Mouse (Mus musculus): ENCODE data around the gene Rnpc3. TPM values are rescaled to one million over a fixed set of nuclear protein-coding genes. Genes with fewer than 3 reads are reported as not detected.

The Rnpc3 gene
- polyA plus RNA-seq, 1 experiment from 2014 or later, result 55.2 TPM

GRCm38 (mm10) chr3:113590844-113591243 is 39.1 kb downstream of the Rnpc3 start:
- WGBS, result 20% methylated on average over 1 of the region's 1 CpGs
- Histone ChIP-seq H3K4me1 (replicated peaks; ENCODE audit: control insufficient read depth, insufficient read depth, low read length) (no peaks in the 10 kb centered on the region), H3K36me3 (ENCODE audit: control insufficient read depth, insufficient read depth) (no peaks in the 10 kb centered on the region; the same call in 1 of the 2 replicates), H3K4me3 (replicated peaks; ENCODE audit: low read length) (no peak overlapping the region), H3K27me3 (replicated peaks; ENCODE audit: control insufficient read depth, insufficient read depth, low read length) (no peaks in the 10 kb centered on the region), H3K27ac (ENCODE audit: low read length) (no peak overlapping the region), H3K9ac (replicated peaks; ENCODE audit: low read depth, low read length) (no peak overlapping the region), H3K9me3 (ENCODE audit: control insufficient read depth, low read length) (no peaks in the 10 kb centered on the region), H3K4me2 (ENCODE audit: low read length) (no peak overlapping the region)
- no peak for ATAC-seq

- Histone ChIP-seq H3K27me3 (replicated peaks; ENCODE audit: control insufficient read depth, insufficient read depth, low read length) (no peaks in the 10 kb centered on the region), H3K9ac (replicated peaks; ENCODE audit: low read depth, low read length) (no peak overlapping the region), H3K9me3 (ENCODE audit: control insufficient read depth, low read length) (no peaks in the 10 kb centered on the region), H3K4me3 (replicated peaks; ENCODE audit: low read length) (no peak overlapping the region), H3K36me3 (ENCODE audit: control insufficient read depth, insufficient read depth) (no peaks in the 10 kb centered on the region), H3K4me2 (ENCODE audit: low read length) (no peak overlapping the region), H3K27ac (ENCODE audit: low read length) (no peak overlapping the region), H3K4me1 (replicated peaks; ENCODE audit: control insufficient read depth, insufficient read depth, low read length) (no peaks in the 10 kb centered on the region)
- 81% methylated on average over 4 of the region's 4 CpGs for WGBS
- no peak for ATAC-seq
Observed at GRCm38 (mm10) chr3:113574578-113574977, 55.4 kb downstream of the Rnpc3 start.

- H3K4me2 ChIP-seq (ENCODE audit: low read length), result no peak overlapping the region
- H3K27ac ChIP-seq (ENCODE audit: low read length), result no peak overlapping the region
- no peaks in the 10 kb centered on the region for H3K36me3 ChIP-seq (ENCODE audit: control insufficient read depth, insufficient read depth)
- H3K27me3 ChIP-seq (replicated peaks; ENCODE audit: control insufficient read depth, insufficient read depth, low read length), result no peaks in the 10 kb centered on the region
- whole genome bisulfite sequencing, result 89% methylated on average over 2 of the region's 2 CpGs
- no peak for ATAC-seq
- H3K4me3 ChIP-seq (replicated peaks; ENCODE audit: low read length), result no peak overlapping the region
- no peaks in the 10 kb centered on the region for H3K4me1 ChIP-seq (replicated peaks; ENCODE audit: control insufficient read depth, insufficient read depth, low read length)
- H3K9ac ChIP-seq (replicated peaks; ENCODE audit: low read depth, low read length), result no peak overlapping the region
- no peaks in the 10 kb centered on the region for H3K9me3 ChIP-seq (ENCODE audit: control insufficient read depth, low read length)
Observed at GRCm38 (mm10) chr3:113574138-113574537, 55.8 kb downstream of the Rnpc3 start.

DNA sequence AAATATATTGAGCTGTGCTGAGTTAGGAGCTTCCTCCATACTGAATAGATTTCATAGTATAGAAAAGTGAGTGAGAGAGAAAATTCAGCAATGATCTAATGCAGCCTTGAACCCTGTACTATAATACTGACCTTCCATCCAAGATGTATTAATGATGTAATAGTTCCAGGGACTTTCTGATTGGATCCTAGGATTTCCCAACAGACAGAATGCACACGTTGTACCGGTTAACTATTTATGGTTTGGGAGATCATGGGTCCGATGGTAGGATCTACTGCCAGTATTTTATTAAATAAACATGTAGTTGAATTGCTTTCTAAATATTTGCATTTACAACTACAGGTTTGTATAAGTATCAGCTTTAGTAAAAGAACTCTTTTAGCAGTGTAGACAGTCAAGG is 57.8 kb downstream of the Rnpc3 start:
- 87% methylated on average over 3 of the region's 3 CpGs for WGBS
- Histone ChIP-seq H3K4me1 (replicated peaks; ENCODE audit: control insufficient read depth, insufficient read depth, low read length) (no peaks in the 10 kb centered on the region), H3K9me3 (ENCODE audit: control insufficient read depth, low read length) (no peaks in the 10 kb centered on the region), H3K27me3 (replicated peaks; ENCODE audit: control insufficient read depth, insufficient read depth, low read length) (no peaks in the 10 kb centered on the region), H3K4me2 (ENCODE audit: low read length) (no peak overlapping the region), H3K9ac (replicated peaks; ENCODE audit: low read depth, low read length) (no peak overlapping the region), H3K36me3 (ENCODE audit: control insufficient read depth, insufficient read depth) (no peaks in the 10 kb centered on the region), H3K27ac (ENCODE audit: low read length) (no peak overlapping the region), H3K4me3 (replicated peaks; ENCODE audit: low read length) (no peak overlapping the region)
- no peak for ATAC-seq

Other genes with a start within 250 kb of the Rnpc3 start
- not detected in 2 replicates for gene Amy2a1, start 97.7 kb downstream of the Rnpc3 start, polyA plus RNA-seq (2015; fragmentation: Nextera tagmentation; extraction: Ambion mirVana)
- gene Amy1, start 23.4 kb downstream of the Rnpc3 start, polyA plus RNA-seq (2015; fragmentation: Nextera tagmentation; extraction: Ambion mirVana), result 14.0 and 17.4 TPM in 2 replicates

All from forebrain, embryonic 16.5 days (tissue).